Mouse (Mus musculus) intestine, embryonic 15.5 days (tissue): ENCODE data around the gene Olfr649. TPM values are rescaled to one million over a fixed set of nuclear protein-coding genes. Genes with fewer than 3 reads are reported as not detected.

ENCODE experiments used
- ATAC-seq: fragments of 200-750 bp; cut with Nextera tagmentation; 2 replicates; pipeline ENCODE4 v1.8.0; 2017; ENCODE audit warnings: moderate TSS enrichment, moderate library complexity
- H3K27ac ChIP-seq: fragments of 300-500 bp; sonication (generic); 2 replicates; pipeline ENCODE4 v1.5.1; 2015; ENCODE audit warnings: mild to moderate bottlenecking, inconsistent platforms
- H3K27me3 ChIP-seq: fragments of 300-500 bp; sonication (generic); replicated peaks from 2 replicates; pipeline ENCODE4 v1.6.1; 2015; ENCODE audit warnings: inconsistent platforms
- H3K36me3 ChIP-seq: fragments of 300-500 bp; sonication (generic); 2 replicates; pipeline ENCODE4 v1.6.1; 2015; ENCODE audit warnings: inconsistent platforms
- H3K4me1 ChIP-seq: fragments of 300-500 bp; sonication (generic); replicated peaks from 2 replicates; pipeline ENCODE4 v1.6.1; 2015; ENCODE audit warnings: inconsistent platforms
- H3K4me2 ChIP-seq: fragments of 300-500 bp; sonication (generic); replicated peaks from 2 replicates; pipeline ENCODE4 v1.6.1; 2015; ENCODE audit warnings: mild to moderate bottlenecking, inconsistent platforms
- H3K4me3 ChIP-seq: fragments of 300-500 bp; sonication (generic); replicated peaks from 2 replicates; pipeline ENCODE4 v1.5.1; 2015; ENCODE audit warnings: inconsistent platforms
- H3K9ac ChIP-seq: fragments of 300-500 bp; sonication (generic); 2 replicates; pipeline ENCODE4 v1.6.1; 2015; ENCODE audit warnings: inconsistent platforms
- H3K9me3 ChIP-seq: fragments of 300-500 bp; sonication (generic); 2 replicates; pipeline ENCODE4 v1.6.1; 2016; ENCODE audit warnings: inconsistent platforms
- WGBS: fragments of 180-500 bp; shearing (Covaris S2); methylation state at CpG from one replicate; pipeline ENCODE4 v1.1.7; 2015; 5-methylcytosine and 5-hydroxymethylcytosine counted together
- polyA plus RNA-seq: library from polyadenylated mRNA; unstranded; fragments of >200 nt; fragmentation: Nextera tagmentation; extraction: Ambion mirVana; gene quantifications from 2 replicates; pipeline ENCODE4 v1.2.1, GENCODE M21; 2015

The Olfr649 gene
- polyA plus RNA-seq, 1 experiment from 2014 or later, result not detected

GRCm38 (mm10) chr7:104179074-104179473, 16.7 kb downstream of the Olfr649 start:
- Histone ChIP-seq H3K9me3 (no peaks in the 10 kb centered on the region), H3K4me1 (no peaks in the 10 kb centered on the region), H3K36me3 (no peaks in the 10 kb centered on the region), H3K9ac (no peak overlapping the region), H3K27ac (no peak overlapping the region), H3K4me3 (no peak overlapping the region), H3K27me3 (no peaks in the 10 kb centered on the region), H3K4me2 (no peak overlapping the region)
- WGBS, result 88% methylated on average over 1 of the region's 1 CpGs
- no peak for ATAC-seq

- Histone ChIP-seq H3K4me1 (no peaks in the 10 kb centered on the region), H3K27ac (no peak overlapping the region), H3K9me3 (no peaks in the 10 kb centered on the region), H3K36me3 (no peaks in the 10 kb centered on the region), H3K4me2 (no peak overlapping the region), H3K4me3 (no peak overlapping the region), H3K9ac (no peak overlapping the region), H3K27me3 (no peaks in the 10 kb centered on the region)
- no peak for ATAC-seq
- WGBS, result 69% methylated on average over 5 of the region's 5 CpGs
Observed at GRCm38 (mm10) chr7:104178422-104179054, 17.2 kb downstream of the Olfr649 start.

GRCm38 (mm10) chr7:104175085-104175484, 20.7 kb downstream of the Olfr649 start:
- ATAC-seq, result no peak
- Histone ChIP-seq H3K36me3 (no peaks in the 10 kb centered on the region), H3K9ac (no peak overlapping the region), H3K27me3 (no peaks in the 10 kb centered on the region), H3K27ac (no peak overlapping the region), H3K4me2 (no peak overlapping the region), H3K9me3 (no peaks in the 10 kb centered on the region), H3K4me3 (no peak overlapping the region), H3K4me1 (no peaks in the 10 kb centered on the region)
- 83% methylated on average over 1 of the region's 1 CpGs for WGBS

- no peaks in the 10 kb centered on the region for H3K36me3 ChIP-seq
- H3K27me3 ChIP-seq, result no peaks in the 10 kb centered on the region
- no peak overlapping the region for H3K27ac ChIP-seq
- no peaks in the 10 kb centered on the region for H3K9me3 ChIP-seq
- H3K4me3 ChIP-seq, result no peak overlapping the region
- 69% methylated on average over 6 of the region's 6 CpGs for WGBS
- no peak for ATAC-seq
- no peak overlapping the region for H3K9ac ChIP-seq
- no peak overlapping the region for H3K4me2 ChIP-seq
- no peaks in the 10 kb centered on the region for H3K4me1 ChIP-seq
Observed at GRCm38 (mm10) chr7:104169634-104170204, 26.1 kb downstream of the Olfr649 start.

- no peak for ATAC-seq
- H3K4me1 ChIP-seq, result no peaks in the 10 kb centered on the region
Observed at GRCm38 (mm10) chr7:104167105-104167504, 28.7 kb downstream of the Olfr649 start.

GRCm38 (mm10) chr7:104150456-104150855, 45.3 kb downstream of the Olfr649 start, which contains the start of gene Ubqlnl:
TSS of gene Ubqlnl (minus strand) at chr7:104150556.
- Histone ChIP-seq H3K4me2 (no peak within 1 kb of the TSS), H3K27ac (no peak within 1 kb of the TSS), H3K9ac (no peak within 1 kb of the TSS), H3K9me3 (no peaks in the 10 kb centered on the region), H3K36me3 (no peaks in the 10 kb centered on the region), H3K4me3 (no peak within 1 kb of the TSS), H3K27me3 (no peaks in the 10 kb centered on the region), H3K4me1 (no peaks in the 10 kb centered on the region)
- ATAC-seq, result no peak
- 86% methylated on average over 2 of the region's 2 CpGs for WGBS

More at GRCm38 (mm10) chr7:104167105-104167504, 28.7 kb downstream of the Olfr649 start:
- 79% methylated on average over 6 of the region's 6 CpGs for WGBS
- Histone ChIP-seq H3K9me3 (no peaks in the 10 kb centered on the region), H3K36me3 (no peaks in the 10 kb centered on the region), H3K9ac (no peak overlapping the region), H3K4me3 (no peak overlapping the region), H3K27ac (no peak overlapping the region), H3K4me2 (no peak overlapping the region), H3K27me3 (no peaks in the 10 kb centered on the region)

GRCm38 (mm10) chr7:104143179-104143578, 52.6 kb downstream of the Olfr649 start, which contains the start of gene Ubqln3:
TSS of gene Ubqln3 (minus strand) at chr7:104143279.
- H3K4me3 ChIP-seq, result no peak within 1 kb of the TSS
- no peak within 1 kb of the TSS for H3K9ac ChIP-seq
- no peak within 1 kb of the TSS for H3K4me2 ChIP-seq
- H3K4me1 ChIP-seq, result no peaks in the 10 kb centered on the region
- 66% methylated on average over 3 of the region's 3 CpGs for whole genome bisulfite sequencing
- H3K27me3 ChIP-seq, result no peaks in the 10 kb centered on the region
- no peaks in the 10 kb centered on the region for H3K9me3 ChIP-seq
- no peaks in the 10 kb centered on the region for H3K36me3 ChIP-seq
- ATAC-seq, result no peak
- no peak within 1 kb of the TSS for H3K27ac ChIP-seq

Other genes starting within 250 kb of the Olfr649 start
- gene Olfr635, start 224.8 kb downstream of the Olfr649 start, polyA plus RNA-seq, result 0.01 TPM in 1 of 2 replicates, not detected in the other
- gene Olfr638, start 197.2 kb downstream of the Olfr649 start, polyA plus RNA-seq, result not detected in 2 replicates
- not detected in 2 replicates for gene Olfr639, start 178.7 kb downstream of the Olfr649 start, polyA plus RNA-seq
- gene Olfr640, start 170.4 kb downstream of the Olfr649 start, polyA plus RNA-seq, result not detected in 2 replicates
- gene Olfr641, start 160.5 kb downstream of the Olfr649 start, polyA plus RNA-seq, result not detected in 2 replicates
- gene Olfr642, start 143.3 kb downstream of the Olfr649 start, polyA plus RNA-seq, result not detected in 2 replicates
- not detected in 2 replicates for gene 4930516K23Rik, start 134.5 kb downstream of the Olfr649 start, polyA plus RNA-seq
- gene Olfr644, start 124.1 kb downstream of the Olfr649 start, polyA plus RNA-seq, result not detected in 2 replicates
- not detected in 2 replicates for gene Olfr645, start 110.5 kb downstream of the Olfr649 start, polyA plus RNA-seq
- gene Olfr646, start 91.1 kb downstream of the Olfr649 start, polyA plus RNA-seq, result not detected in 2 replicates
- not detected in 2 replicates for gene Ubqln5, start 66.2 kb downstream of the Olfr649 start, polyA plus RNA-seq
- gene Olfr643, start 58.6 kb downstream of the Olfr649 start, polyA plus RNA-seq, result not detected in 2 replicates
- not detected in 2 replicates for gene Ubqln3, start 52.7 kb downstream of the Olfr649 start, polyA plus RNA-seq
- not detected in 2 replicates for gene Ubqlnl, start 45.4 kb downstream of the Olfr649 start, polyA plus RNA-seq
- not detected in 2 replicates for gene Olfm5, start 31.2 kb downstream of the Olfr649 start, polyA plus RNA-seq
- 0.14 and 0.21 TPM in 2 replicates for gene Olfr648, start 12.6 kb downstream of the Olfr649 start, polyA plus RNA-seq
- 0.98 and 1.2 TPM in 2 replicates for gene Trim6, start 22.8 kb upstream of the Olfr649 start, polyA plus RNA-seq
- 1.6 and 2.2 TPM in 2 replicates for gene Trim34a, start 48.5 kb upstream of the Olfr649 start, polyA plus RNA-seq
- gene Trim5, start 92.1 kb upstream of the Olfr649 start, polyA plus RNA-seq, result 0.29 and 0.58 TPM in 2 replicates
- gene Trim12a, start 119.5 kb upstream of the Olfr649 start, polyA plus RNA-seq, result 5.1 and 6.3 TPM in 2 replicates
- 0.16 TPM in 1 of 2 replicates, not detected in the other for gene Trim34b, start 133.5 kb upstream of the Olfr649 start, polyA plus RNA-seq
- gene Trim12c, start 157.4 kb upstream of the Olfr649 start, polyA plus RNA-seq, result 2.0 and 2.1 TPM in 2 replicates
- gene Trim30b, start 173.9 kb upstream of the Olfr649 start, polyA plus RNA-seq, result 0.08 and 0.09 TPM in 2 replicates
- 0.13 and 0.19 TPM in 2 replicates for gene Trim30c, start 204.9 kb upstream of the Olfr649 start, polyA plus RNA-seq